Comparison of ENCODE assay signal across 7 mouse cellular contexts in genomic region chr7:48788348-48788747, GRCm38 (mm10). TPM values are rescaled to one million over a fixed set of nuclear protein-coding genes. Genes with fewer than 3 reads are reported as not detected.
DNase-seq lines count a peak whose midpoint lies in the region; ATAC-seq and TF ChIP-seq lines count a peak whose summit lies in the region.

No protein-coding gene starts in this region.

- DNase-seq in testis, postnatal 10 days (ENCODE audit: low spot score) = no peak
- peak in 2 of 3 experiments; percentile 11 to 27 for DNase-seq in liver, embryonic 14.5 days (ENCODE audit: low read depth in 3 of 3, low spot score in 3 of 3)
- DNase-seq in cerebellum, adult 11-12 months = no peak

- no peaks in the 10 kb centered on the region for H3K9me3 ChIP-seq in liver, embryonic 14.5 days (ENCODE audit: control insufficient read depth, low read length)
- no peaks in the 10 kb centered on the region for H3K9me3 ChIP-seq in neural tube, embryonic 12.5 days

- no peaks in the 10 kb centered on the region for H3K36me3 ChIP-seq in testis, adult 2 months (ENCODE audit: control insufficient read depth, insufficient read depth, low read length)
- H3K36me3 ChIP-seq in liver, embryonic 14.5 days (replicated peaks; ENCODE audit: control insufficient read depth, insufficient read depth, low read depth) = no peaks in the 10 kb centered on the region
- no peaks in the 10 kb centered on the region for H3K36me3 ChIP-seq in neural tube, embryonic 12.5 days

- H3K4me2 ChIP-seq in liver, embryonic 14.5 days (ENCODE audit: low read depth) = peak overlapping the region; percentile 94
- peak overlapping the region; percentile 80 for H3K4me2 ChIP-seq in neural tube, embryonic 12.5 days (replicated peaks)

- no peak overlapping the region for H3K27ac ChIP-seq in testis, adult 2 months (ENCODE audit: control insufficient read depth, insufficient read depth, low read depth, low read length)
- H3K27ac ChIP-seq in liver, embryonic 14.5 days = no peak overlapping the region
- H3K27ac ChIP-seq in neural tube, embryonic 12.5 days = no peak overlapping the region

- no peak for TF ChIP-seq POLR2A in testis, adult 2 months (IDR thresholded peaks at IDR 0.05; ENCODE audit: control insufficient read depth, low read depth, low read length)

- TF ChIP-seq EP300 in liver, embryonic 14.5 days (IDR thresholded peaks at IDR 0.05; ENCODE audit: low read depth) = no peak

- no peak for TF ChIP-seq CTCF in testis, adult 2 months (IDR thresholded peaks at IDR 0.05; ENCODE audit: control insufficient read depth, insufficient read depth, insufficient replicate concordance, low read depth, low read length)
- no peak for TF ChIP-seq CTCF in liver, embryonic 14.5 days (IDR thresholded peaks at IDR 0.05; ENCODE audit: low read depth)

- WGBS in liver, embryonic 14.5 days (ENCODE audit: insufficient replicate concordance) = 52% methylated on average over 3 of the region's 3 CpGs
- 61% methylated on average over 3 of the region's 3 CpGs for WGBS in neural tube, embryonic 12.5 days

- H3K4me1 ChIP-seq in testis, adult 2 months (ENCODE audit: control insufficient read depth, insufficient read depth, low read length) = no peaks in the 10 kb centered on the region; the same call in 1 of the 2 replicates
- H3K4me1 ChIP-seq in liver, embryonic 14.5 days (replicated peaks; ENCODE audit: control insufficient read depth in 2 of 2, insufficient read depth in 2 of 2, low read length in 1 of 2) = peaks cover 12 to 17% of the 10 kb centered on the region in 2 experiments
- peaks cover 17% of the 10 kb centered on the region for H3K4me1 ChIP-seq in neural tube, embryonic 12.5 days

- no peaks in the 10 kb centered on the region for H3K27me3 ChIP-seq in testis, adult 2 months (ENCODE audit: control insufficient read depth, insufficient read depth, low read length)
- H3K27me3 ChIP-seq in liver, embryonic 14.5 days (ENCODE audit: control insufficient read depth, insufficient read depth, low read length) = no peaks in the 10 kb centered on the region
- no peaks in the 10 kb centered on the region for H3K27me3 ChIP-seq in neural tube, embryonic 12.5 days (replicated peaks)

- peak overlapping the region; percentile 54 for H3K4me3 ChIP-seq in testis, adult 2 months (ENCODE audit: control insufficient read depth, low read depth, low read length)
- H3K4me3 ChIP-seq in liver, embryonic 14.5 days (ENCODE audit: insufficient read depth in 1 of 2, low read depth in 2 of 2, low read length in 2 of 2) = peak overlapping the region in 1 of 2 experiments; percentile 22; a peak in 2 of 4 replicates
- H3K4me3 ChIP-seq in neural tube, embryonic 12.5 days = peak overlapping the region; percentile 82

- H3K9ac ChIP-seq in liver, embryonic 14.5 days (replicated peaks) = no peak overlapping the region
- H3K9ac ChIP-seq in neural tube, embryonic 12.5 days = no peak overlapping the region

- peak; percentile 83 for ATAC-seq in granulocyte monocyte progenitor cell, adult 5-6 weeks (replicated peaks; ENCODE audit: poor library complexity, severe bottlenecking)
- ATAC-seq in liver, embryonic 14.5 days (ENCODE audit: insufficient read depth) = no peak
- ATAC-seq in neural tube, embryonic 12.5 days (ENCODE audit: low FRiP score, low read depth) = peak; percentile 14; the same call in 1 of the 2 replicates
- no peak for ATAC-seq in cerebellum, adult (ENCODE audit: insufficient number of reproducible peaks, low FRiP score, low TSS enrichment)

RNA-seq across cellular contexts. Expression of gene Zdhhc13, which starts 0.5 kb away (rescaled TPM):
- 7.2 and 12.4 TPM in 2 replicates for polyA plus RNA-seq in testis, adult 2 months (2012; rRNA removed)
- total RNA-seq in granulocyte monocyte progenitor cell, adult 5-6 weeks (2014; fragmentation: Nextera tagmentation) = 35.8 and 37.4 TPM in 2 replicates
- total RNA-seq in granulocyte monocyte progenitor cell, adult 5-6 weeks (2017) = 50.2 and 54.2 TPM in 2 replicates
- polyA plus RNA-seq in liver, embryonic 14.5 days (2012; rRNA removed) = 9.4 and 9.5 TPM in 2 replicates
- polyA plus RNA-seq in liver, embryonic 14.5 days (2014; fragmentation: Nextera tagmentation; extraction: Ambion mirVana) = 13.5 and 14.8 TPM in 2 replicates
- polyA plus RNA-seq in neural tube, embryonic 12.5 days (2016; fragmentation: Nextera tagmentation; extraction: Ambion mirVana) = 34.0 and 42.6 TPM in 2 replicates

RNA-seq across cellular contexts. Expression of gene Csrp3, which starts 59.5 kb away (rescaled TPM):
- polyA plus RNA-seq in testis, adult 2 months (2012; rRNA removed) = 0.20 TPM in 1 of 2 replicates, not detected in the other
- total RNA-seq in granulocyte monocyte progenitor cell, adult 5-6 weeks (2014; fragmentation: Nextera tagmentation) = 5.2 and 9.5 TPM in 2 replicates
- total RNA-seq in granulocyte monocyte progenitor cell, adult 5-6 weeks (2017) = 6.3 and 7.1 TPM in 2 replicates
- 0.07 TPM in 1 of 2 replicates, not detected in the other for polyA plus RNA-seq in liver, embryonic 14.5 days (2012; rRNA removed)
- polyA plus RNA-seq in liver, embryonic 14.5 days (2014; fragmentation: Nextera tagmentation; extraction: Ambion mirVana) = 0.30 TPM in 1 of 2 replicates, not detected in the other
- 0.67 and 3.0 TPM in 2 replicates for polyA plus RNA-seq in neural tube, embryonic 12.5 days (2016; fragmentation: Nextera tagmentation; extraction: Ambion mirVana)

Comparison
In these comparisons a context has a peak if more than half of its experiments do, and no peak if none do; other contexts are left out.
1. DNase-seq: peak in liver, embryonic 14.5 days (2 of 3); none in testis, postnatal 10 days (single experiment) and cerebellum, adult 11-12 months (single experiment).
2. ATAC-seq: peak in granulocyte monocyte progenitor cell, adult 5-6 weeks (single experiment) and neural tube, embryonic 12.5 days (single experiment); none in liver, embryonic 14.5 days (single experiment) and cerebellum, adult (single experiment).